Mouse (Mus musculus) CD4-positive, CD25-positive, alpha-beta regulatory T cell, adult 2 months (primary cell): ENCODE data around the gene Fndc8.

Experiments used
- DNase-seq: peaks from one replicate; pipeline ENCODE4 v3.0.0-alpha.2; 2012; ENCODE audit warnings: low read depth, low spot score

The Fndc8 gene

DNA sequence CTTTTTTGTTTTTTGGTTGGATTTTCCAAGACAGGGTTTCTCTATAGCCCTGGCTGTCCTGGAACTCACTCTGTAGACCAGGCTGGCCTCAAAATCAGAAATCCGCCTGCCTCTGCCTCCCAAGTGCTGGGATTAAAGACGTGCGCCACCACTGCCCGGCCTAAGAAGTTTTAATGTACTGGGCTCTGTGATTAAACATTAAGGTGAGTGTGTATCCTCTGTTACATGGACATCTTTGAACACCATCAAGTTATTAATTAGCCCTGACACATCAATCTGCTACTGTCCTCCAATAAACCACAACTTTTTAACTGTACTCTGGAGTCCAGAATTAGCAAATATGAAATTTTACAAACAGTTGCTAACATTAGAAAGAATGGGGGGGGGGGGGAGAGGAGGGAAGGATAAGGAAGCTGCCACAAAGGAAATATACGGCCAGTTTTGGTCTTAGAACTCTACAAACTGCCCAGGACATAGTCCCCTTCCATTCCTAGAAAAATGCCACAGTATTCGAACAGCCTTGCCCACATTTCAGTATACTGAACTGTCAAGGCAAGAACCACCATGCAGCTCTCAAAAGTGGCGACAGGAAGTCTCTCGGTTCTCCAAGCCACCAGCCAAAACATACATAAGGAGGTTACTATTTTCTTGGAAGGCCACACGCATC lies 22.3 kb upstream of the Fndc8 start:
- no peak for DNase-seq

- DNase-seq: peak; percentile 82
Measured at GRCm38 (mm10) chr11:82870173-82871030, 21.5 kb upstream of the Fndc8 start.

DNA sequence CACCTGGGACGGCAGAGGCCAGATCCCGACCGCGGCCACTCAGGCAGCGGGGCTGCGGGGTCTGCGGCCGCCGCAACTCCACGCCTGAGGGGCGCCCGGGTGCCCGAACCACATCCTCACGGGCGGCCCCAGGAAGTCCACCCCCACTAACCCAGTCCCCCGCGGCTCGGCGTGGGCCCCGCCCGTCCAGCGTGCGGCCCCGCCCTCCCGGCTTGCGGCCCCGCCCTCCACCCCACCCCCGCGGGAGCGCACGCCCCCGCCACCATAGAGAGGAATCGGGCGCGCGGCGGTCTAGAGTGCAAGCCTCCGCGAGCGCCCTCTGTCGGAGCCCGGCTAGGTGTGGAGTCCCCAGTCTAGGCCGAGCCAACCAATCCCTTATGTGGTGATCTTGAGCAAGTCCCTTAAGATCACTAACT lies 20.9 kb upstream of the Fndc8 start, which contains the start of gene Rffl:
TSS of gene Rffl (minus strand) at position 180 of the 416 bp plus-strand sequence.
- DNase-seq: peak; percentile 98

- no peak for DNase-seq
Measured at GRCm38 (mm10) chr11:82874924-82875323, 17.0 kb upstream of the Fndc8 start.

GRCm38 (mm10) chr11:82875631-82876030 lies 16.3 kb upstream of the Fndc8 start:
- DNase-seq: no peak

DNA sequence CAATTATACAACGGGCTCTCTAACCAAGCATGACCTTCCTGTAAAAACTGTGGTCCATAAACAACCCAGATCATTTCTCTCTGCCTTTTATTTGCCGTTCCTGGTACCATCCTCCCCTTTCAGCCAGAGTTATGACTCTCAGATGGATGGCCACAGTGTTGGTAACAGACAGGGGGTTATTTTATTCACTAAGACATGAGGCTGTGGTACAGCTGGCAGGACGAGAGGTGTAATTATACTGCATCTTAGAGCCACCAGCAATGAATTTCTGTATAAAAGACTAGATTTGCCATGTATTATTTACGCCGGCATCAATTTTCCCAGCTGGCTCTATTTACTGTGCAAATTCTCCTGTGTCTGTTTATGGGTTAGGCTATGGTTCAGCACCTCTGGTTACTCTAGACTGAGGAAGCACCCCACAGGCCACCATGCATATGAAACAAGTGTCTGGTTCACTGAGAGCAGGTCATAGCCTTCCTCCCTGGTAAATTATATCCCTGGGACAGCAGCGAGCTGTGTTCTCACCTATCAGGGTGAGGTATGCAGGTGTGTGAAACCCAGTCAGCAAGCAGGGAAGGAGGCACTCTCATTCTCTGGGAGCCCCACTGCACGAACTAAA lies 14.1 kb upstream of the Fndc8 start:
- no peak for DNase-seq

DNA sequence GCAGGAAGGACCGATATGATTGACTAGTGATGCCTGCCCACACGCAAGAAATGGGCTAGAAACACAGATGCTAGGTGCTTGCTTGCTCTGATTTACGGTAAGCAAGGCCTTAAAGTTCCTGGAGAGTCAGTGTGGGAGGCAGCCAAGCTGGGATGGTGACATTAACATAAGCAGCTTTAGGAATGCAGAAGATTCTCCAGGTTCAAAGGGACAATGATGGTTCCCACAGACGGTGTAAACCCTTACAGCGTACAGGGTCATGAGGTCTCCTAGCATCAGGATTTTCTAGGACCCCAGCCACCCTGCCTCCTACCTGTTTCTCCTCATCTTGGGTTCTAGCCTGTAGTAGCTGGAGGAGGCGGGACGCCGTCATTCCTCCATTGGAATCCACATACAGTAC lies 8.7 kb upstream of the Fndc8 start:
- DNase-seq: no peak

- peak; percentile 40 for DNase-seq
Measured at GRCm38 (mm10) chr11:82886559-82886958, 5.4 kb upstream of the Fndc8 start.

DNA sequence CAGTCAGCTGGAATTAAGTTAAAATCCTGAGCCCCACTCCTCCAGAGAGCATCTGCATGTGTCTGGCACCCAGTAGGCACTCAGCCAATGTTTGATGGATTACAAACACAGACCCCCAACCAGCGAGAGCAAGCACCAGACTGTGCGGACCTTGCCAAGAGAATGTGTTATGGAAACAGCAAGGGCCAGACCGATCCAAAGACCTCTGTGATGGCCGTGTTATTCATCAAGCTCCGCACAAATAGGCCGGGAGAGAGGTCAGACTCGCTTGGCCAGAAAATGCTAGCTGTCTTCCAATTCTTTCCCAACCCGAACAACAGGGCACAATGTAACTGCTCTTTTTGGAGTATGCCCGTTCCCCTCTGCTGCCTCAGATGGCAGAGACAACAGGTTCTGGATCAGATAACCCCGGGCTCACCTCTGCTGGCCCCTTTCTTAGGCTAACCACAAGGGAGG lies 3.4 kb upstream of the Fndc8 start:
- DNase-seq: no peak

DNA sequence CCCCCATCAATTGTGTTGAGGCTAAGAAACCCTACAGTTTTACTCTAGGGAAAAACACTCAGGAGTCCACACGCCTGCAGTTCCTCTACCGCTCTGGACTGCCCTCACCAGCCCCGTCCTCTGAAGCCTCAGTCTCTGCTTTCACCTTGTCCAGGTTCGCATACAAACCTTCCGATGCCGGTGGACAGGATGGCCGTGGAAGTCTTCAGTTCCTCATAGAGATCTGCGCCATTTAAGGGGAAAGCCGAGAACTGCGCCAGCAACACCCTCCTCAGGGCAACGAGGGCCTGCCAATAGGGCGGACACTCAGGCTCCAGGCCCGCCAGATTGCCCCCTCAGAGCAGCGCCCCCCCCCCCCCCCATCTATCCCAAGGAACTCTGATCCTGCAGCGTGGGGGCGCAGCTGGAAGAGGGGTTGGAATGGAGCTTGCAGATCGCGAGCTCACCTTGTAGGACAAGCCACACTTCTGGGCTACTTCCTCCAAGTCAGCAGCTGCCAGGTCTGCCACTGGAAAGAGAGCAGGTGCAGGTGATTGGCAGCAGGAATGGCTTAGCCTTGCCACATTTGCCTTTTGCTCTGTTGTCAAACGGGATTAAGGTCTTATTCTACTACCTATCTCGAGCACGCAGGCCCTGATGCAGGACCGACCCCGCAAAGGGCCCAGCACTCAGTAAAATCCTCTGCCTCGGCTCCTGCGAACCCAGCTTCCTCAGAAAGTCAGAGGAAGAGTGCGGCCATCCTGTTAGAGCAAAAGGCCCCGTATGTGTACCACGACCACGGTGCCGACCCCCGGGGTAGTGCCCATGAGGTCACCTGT lies 2.2 kb upstream of the Fndc8 start:
- DNase-seq: peak; percentile 51

GRCm38 (mm10) chr11:82890342-82890762 lies 1.6 kb upstream of the Fndc8 start, which contains the start of gene Rad51d:
Gene Rad51d (minus strand): TSS chr11:82890614.
- peak; percentile 97 for DNase-seq

- no peak for DNase-seq
Measured at GRCm38 (mm10) chr11:82897478-82897877, 5.6 kb downstream of the Fndc8 start.

DNA sequence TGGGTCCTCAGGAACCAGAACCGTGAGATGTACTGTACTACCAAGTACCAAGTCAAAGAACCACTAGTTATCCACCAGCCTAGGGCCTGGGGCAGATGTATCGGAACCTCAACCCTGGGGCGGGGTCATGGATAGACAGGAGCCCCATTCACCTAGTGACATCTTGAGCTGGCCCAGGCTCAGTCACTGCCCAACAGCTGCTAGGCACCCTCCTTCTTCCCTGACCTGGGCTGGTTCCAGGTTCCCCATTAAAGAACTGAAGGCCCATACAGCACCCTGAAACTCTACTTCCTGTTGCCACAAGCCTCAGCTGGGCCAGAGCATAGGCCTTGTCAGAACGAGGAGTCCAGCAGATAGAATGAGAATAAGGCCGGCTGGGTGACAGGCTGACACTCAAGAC lies 7.8 kb downstream of the Fndc8 start:
- no peak for DNase-seq

GRCm38 (mm10) chr11:82901606-82902310 lies 9.8 kb downstream of the Fndc8 start:
- no peak for DNase-seq

- no peak for DNase-seq
Measured at GRCm38 (mm10) chr11:82904952-82905351, 13.0 kb downstream of the Fndc8 start.

GRCm38 (mm10) chr11:82905816-82906215 lies 13.9 kb downstream of the Fndc8 start:
- no peak for DNase-seq

GRCm38 (mm10) chr11:82907651-82908607 lies 16.0 kb downstream of the Fndc8 start, which contains the start of gene Nle1:
Gene Nle1 (minus strand): TSS chr11:82908411.
- DNase-seq: peak; percentile 96

- no peak for DNase-seq
Measured at GRCm38 (mm10) chr11:82908608-82908989, 16.7 kb downstream of the Fndc8 start.

- DNase-seq: no peak
Measured at GRCm38 (mm10) chr11:82910250-82910649, 18.3 kb downstream of the Fndc8 start, which contains the start of gene Unc45b. Gene Unc45b (plus strand): TSS chr11:82910550.
